ENCODE assay signal across 9 mouse cellular contexts in the genomic region with DNA sequence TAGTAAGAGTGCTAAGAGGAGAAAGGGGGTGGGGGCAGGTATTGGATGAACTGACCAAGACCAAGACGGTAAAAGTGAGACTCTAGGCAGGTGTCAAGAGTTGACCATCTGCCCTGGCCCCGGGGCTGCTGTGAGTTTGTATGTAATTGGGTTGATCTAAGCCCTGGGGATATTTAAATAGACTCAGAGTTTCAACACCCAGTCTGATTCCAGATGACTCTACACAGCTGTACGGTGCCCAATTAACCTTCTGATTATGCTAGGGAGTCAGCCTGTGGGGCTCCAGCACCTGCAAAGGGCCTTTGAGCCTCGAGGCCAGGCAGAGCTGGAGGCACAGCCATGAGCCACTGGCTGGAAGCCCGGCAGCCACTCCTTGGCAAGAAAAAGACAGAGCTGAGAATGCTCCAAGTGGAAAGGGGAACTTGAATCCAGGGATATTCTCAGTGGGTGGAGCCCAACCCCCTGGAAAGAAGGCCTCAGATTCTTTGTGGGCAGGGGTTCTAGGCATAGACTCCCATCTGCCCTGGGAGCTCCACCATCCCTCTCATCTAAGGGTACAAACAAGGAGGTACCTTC.
A peak's percentile ranks its signal among the peaks of the same experiment; 100 is the strongest.
DNase-seq lines count a peak whose midpoint lies in the region; ATAC-seq and TF ChIP-seq lines count a peak whose summit lies in the region.
"Had no signal": no experiment of that assay in that cellular context is flagged by ENCODE, and none has a peak within 500 bp of the region (broad histone marks: within the 10 kb centered on the region; RNA-seq: fewer than 3 reads in every experiment).

No protein-coding gene starts in this region.

- 43% methylated on average over 5 of the region's 5 CpGs for WGBS in lung, embryonic 16.5 days
- 68% methylated on average over 5 of the region's 5 CpGs for WGBS in lung, adult 2 months
- 19% methylated on average over 5 of the region's 5 CpGs for WGBS in embryonic facial prominence, embryonic 14.5 days

- no peak overlapping the region for H3K9ac ChIP-seq in lung, embryonic 16.5 days (ENCODE audit: low read length)
- no peak overlapping the region for H3K9ac ChIP-seq in embryonic facial prominence, embryonic 14.5 days (ENCODE audit: low read depth, low read length)

- peaks cover 25% of the 10 kb centered on the region for H3K4me1 ChIP-seq in lung, embryonic 16.5 days (replicated peaks; ENCODE audit: control insufficient read depth, insufficient read depth, low read length)
- H3K4me1 ChIP-seq in lung, adult 2 months (ENCODE audit: control insufficient read depth, insufficient read depth, low read length) = peaks cover 14% of the 10 kb centered on the region
- H3K4me1 ChIP-seq in embryonic facial prominence, embryonic 14.5 days (ENCODE audit: control insufficient read depth, insufficient read depth, low read length) = peaks cover 36% of the 10 kb centered on the region

- no peak for TF ChIP-seq CTCF in lung, adult 2 months (IDR thresholded peaks at IDR 0.05; ENCODE audit: insufficient read depth, low read length)

- DNase-seq in heart, adult 11 months = peak; percentile 89
- no peak for DNase-seq in heart, postnatal 25 days (ENCODE audit: low spot score)
- no peak for DNase-seq in lung, adult 2 months
- peak; percentile 49 for DNase-seq in embryonic facial prominence, embryonic 14.5 days (ENCODE audit: low spot score)
- DNase-seq in right cerebral cortex, postnatal 14 days = peak; percentile 23
- DNase-seq in thymus, postnatal 0 days (ENCODE audit: low spot score) = no peak
- DNase-seq: kidney, postnatal 36 days had no signal

- H3K27me3 ChIP-seq in lung, embryonic 16.5 days (ENCODE audit: control insufficient read depth, insufficient read depth, low read depth, low read length) = no peaks in the 10 kb centered on the region
- H3K27me3 ChIP-seq in embryonic facial prominence, embryonic 14.5 days (replicated peaks; ENCODE audit: control insufficient read depth, insufficient read depth, low read length) = no peaks in the 10 kb centered on the region

- no peak overlapping the region for H3K27ac ChIP-seq in lung, embryonic 16.5 days (ENCODE audit: low read length)
- H3K27ac ChIP-seq in embryonic facial prominence, embryonic 14.5 days (replicated peaks; ENCODE audit: low read depth, low read length) = no peak overlapping the region

- intact Hi-C loops in heart, postnatal 25 days (cut with DNase I) = no loop called here

- no peak for TF ChIP-seq POLR2A in lung, adult 2 months (IDR thresholded peaks at IDR 0.05; ENCODE audit: borderline replicate concordance, extremely low read depth, low read depth, low read length)

- no peak overlapping the region for H3K4me3 ChIP-seq in lung, embryonic 16.5 days (ENCODE audit: low read length)
- H3K4me3 ChIP-seq in lung, adult 2 months (replicated peaks; ENCODE audit: extremely low read depth, low read depth, low read length) = no peak overlapping the region
- H3K4me3 ChIP-seq in embryonic facial prominence, embryonic 14.5 days (ENCODE audit: low read depth, low read length) = no peak overlapping the region
- H3K4me3 ChIP-seq: myocyte had no signal

- H3K9me3 ChIP-seq in lung, embryonic 16.5 days (ENCODE audit: control insufficient read depth, low read length) = no peaks in the 10 kb centered on the region
- no peaks in the 10 kb centered on the region for H3K9me3 ChIP-seq in embryonic facial prominence, embryonic 14.5 days (ENCODE audit: control insufficient read depth, low read length)

- H3K4me2 ChIP-seq in lung, embryonic 16.5 days (ENCODE audit: low read depth, low read length) = no peak overlapping the region
- no peak overlapping the region for H3K4me2 ChIP-seq in embryonic facial prominence, embryonic 14.5 days (ENCODE audit: low read depth, low read length)

- 0 out of 2 replicates have a peak, but pooled peaks have one; percentile 34 for ATAC-seq in lung, embryonic 16.5 days (ENCODE audit: low read depth)
- ATAC-seq in embryonic facial prominence, embryonic 14.5 days (ENCODE audit: low read depth) = peak; percentile 47; the same call in 1 of the 2 replicates

- no peaks in the 10 kb centered on the region for H3K36me3 ChIP-seq in lung, embryonic 16.5 days (ENCODE audit: control insufficient read depth, insufficient read depth, low read length)
- H3K36me3 ChIP-seq in embryonic facial prominence, embryonic 14.5 days (ENCODE audit: control insufficient read depth, insufficient read depth, low read length) = no peaks in the 10 kb centered on the region

Comparison
In these comparisons a context has a peak if more than half of its experiments do, and no peak if none do; other contexts are left out.
1. DNase-seq: peak in heart, adult 11 months (single experiment), embryonic facial prominence, embryonic 14.5 days (single experiment) and right cerebral cortex, postnatal 14 days (single experiment); none in heart, postnatal 25 days (single experiment), lung, adult 2 months (single experiment) and thymus, postnatal 0 days (single experiment).